Mouse (Mus musculus) CH12.LX (cell line): Measurements from ENCODE around the gene Cryaa.

Experiments
- CHD2 ChIP-seq: IDR thresholded peaks from 2 replicates; pipeline ENCODE4 v1.6.1; 2011; ENCODE audit warnings: low read length, improper control_type of control experiment
- CTCF ChIP-seq, 2 experiments: IDR thresholded peaks in 1 of 2; conservative IDR thresholded peaks in 1 of 2; 2 replicates each; pipeline ENCODE4 v1.5.1; 2011 to 2012; ENCODE audit warnings: low read depth in 2 of 2, low read length in 2 of 2, improper control_type of control experiment in 1 of 2, inconsistent platforms in 1 of 2, mild to moderate bottlenecking in 1 of 2, moderate library complexity in 1 of 2
- E2F4 ChIP-seq: IDR thresholded peaks from 2 replicates; pipeline ENCODE4 v1.6.1; 2011; ENCODE audit warnings: low read depth, low read length, improper control_type of control experiment; ENCODE audit not compliant: insufficient replicate concordance
- EP300 ChIP-seq: IDR thresholded peaks from 2 replicates; pipeline ENCODE4 v1.6.1; 2011; ENCODE audit warnings: low read length, improper control_type of control experiment
- GABPA ChIP-seq: IDR thresholded peaks from 2 replicates; pipeline ENCODE4 v1.6.1; 2012; ENCODE audit warnings: low read depth, low read length, improper control_type of control experiment, inconsistent platforms; ENCODE audit not compliant: insufficient replicate concordance
- JUND ChIP-seq: conservative IDR thresholded peaks from 2 replicates; pipeline ENCODE4 v1.6.1; 2011; ENCODE audit warnings: low read depth, low read length, improper control_type of control experiment
- MAZ ChIP-seq: IDR thresholded peaks from 2 replicates; pipeline ENCODE4 v1.6.1; 2012; ENCODE audit warnings: low read depth, mild to moderate bottlenecking, inconsistent platforms, low read length, improper control_type of control experiment, moderate library complexity
- MEF2A ChIP-seq: IDR thresholded peaks from 2 replicates; pipeline ENCODE4 v1.6.1; 2014; ENCODE audit warnings: low read depth, mild to moderate bottlenecking, inconsistent platforms, low read length, improper control_type of control experiment, borderline replicate concordance
- POLR2A ChIP-seq: IDR thresholded peaks from 2 replicates; pipeline ENCODE4 v1.6.1; 2011; ENCODE audit warnings: low read depth, mild to moderate bottlenecking, improper control_type of control experiment, low read length
- RCOR1 ChIP-seq: conservative IDR thresholded peaks from 2 replicates; pipeline ENCODE4 v1.6.1; 2012; ENCODE audit warnings: low read depth, mild to moderate bottlenecking, inconsistent platforms, low read length, improper control_type of control experiment
- TCF12 ChIP-seq: IDR thresholded peaks from 2 replicates; pipeline ENCODE4 v1.6.1; 2014; ENCODE audit warnings: low read depth, mild to moderate bottlenecking, inconsistent platforms, low read length, improper control_type of control experiment
- USF2 ChIP-seq: conservative IDR thresholded peaks from 2 replicates; pipeline ENCODE4 v1.6.1; 2011; ENCODE audit warnings: low read depth, low read length, improper control_type of control experiment

DNA sequence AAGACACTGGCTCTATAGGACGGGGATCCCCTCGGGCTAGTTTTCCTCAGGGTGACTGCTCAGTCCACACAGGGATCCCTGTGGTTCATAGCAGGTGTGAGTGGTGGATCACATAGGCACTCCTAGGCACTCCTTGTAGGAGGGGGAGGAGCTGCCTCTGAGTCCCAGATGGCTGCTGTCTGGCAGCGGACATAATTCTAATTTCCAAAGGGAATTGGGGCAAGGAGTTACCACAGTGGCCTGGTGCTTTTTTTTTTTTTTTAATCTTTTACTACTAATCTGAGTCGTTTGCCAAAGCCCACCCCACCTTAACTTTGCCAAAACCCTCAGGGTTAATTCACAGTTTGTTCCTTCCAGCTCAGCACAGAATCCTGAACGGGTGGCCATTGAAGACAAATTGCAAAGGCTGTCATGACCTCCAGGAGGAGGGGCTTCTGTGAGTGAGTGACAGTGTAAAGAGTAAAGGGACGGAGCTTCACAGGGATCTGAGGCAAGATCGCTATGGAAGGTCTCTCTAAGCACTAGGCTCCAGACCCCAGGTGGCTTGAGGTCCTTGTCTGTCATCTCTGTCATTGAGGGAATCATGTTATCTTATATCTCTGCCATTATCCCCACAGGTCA is 31.6 kb downstream of the Cryaa start:
- TF ChIP-seq MEF2A (no peak), CHD2 (no peak), CTCF (conservative IDR thresholded peaks at IDR 0.05 in 1 of 2, IDR thresholded peaks at IDR 0.05 in 1 of 2; ENCODE audit: low read depth in 2 of 2, low read length in 2 of 2) (no peak), POLR2A (no peak), TCF12 (no peak), EP300 (no peak), USF2 (no peak), GABPA (no peak), MAZ (no peak), JUND (no peak), RCOR1 (no peak), E2F4 (no peak)
